Mouse (Mus musculus) mouse embryonic stem cell (cell line): ENCODE data around the gene 1700069L16Rik.

Experiments used
- in situ Hi-C, 2 experiments: fragments of 300-500 bp; cut with MboI; formaldehyde crosslinking; loops; 1 replicate in 1 of 2; 3 replicates in 1 of 2; pipeline ENCODE4 v1.14.3; 2019 to 2020; ENCODE audit warnings: low sequenced_read_pairs in 2 of 2, low pct_unique_long_range_greater_than_20kb in 1 of 2, mixed read lengths in 1 of 2; ENCODE audit not compliant: unreplicated experiment in 1 of 2

The 1700069L16Rik gene

GRCm38 (mm10) chr5:113735345-113736112 is 11.0 kb upstream of the 1700069L16Rik start, which contains the start of gene Ficd:
TSS of gene Ficd (plus strand) at chr5:113735803.
- in situ Hi-C loops = loop anchor here in 1 of 2 experiments (10.0 kb wide), 1 partner anchor 79 kb away; no protein-coding TSS in a partner anchor

- in situ Hi-C loops = loop anchor here in 1 of 2 experiments (10.0 kb wide), 1 partner anchor 80 kb away; no protein-coding TSS in a partner anchor
These were observed 10.4 kb upstream of the 1700069L16Rik start for GRCm38 (mm10) chr5:113735023-113735344.

- in situ Hi-C loops = loop anchor here in 1 of 2 experiments (5.0 to 10.0 kb wide), 3 partner anchors 80 to 367 kb away; no protein-coding TSS in a partner anchor
These were observed 9.8 kb upstream of the 1700069L16Rik start for GRCm38 (mm10) chr5:113734376-113734775.

GRCm38 (mm10) chr5:113732182-113732581 is 7.6 kb upstream of the 1700069L16Rik start:
- in situ Hi-C loops = loop anchor here in 1 of 2 experiments (5.0 to 10.0 kb wide), 3 partner anchors 83 to 365 kb away; no protein-coding TSS in a partner anchor

- in situ Hi-C loops = loop anchor here in 1 of 2 experiments (5.0 to 10.0 kb wide), 3 partner anchors 84 to 364 kb away; no protein-coding TSS in a partner anchor
These were observed 6.6 kb upstream of the 1700069L16Rik start for GRCm38 (mm10) chr5:113731174-113731573.

GRCm38 (mm10) chr5:113730641-113731121 is 6.1 kb upstream of the 1700069L16Rik start:
- in situ Hi-C loops = loop anchor here in 1 of 2 experiments (5.0 to 10.0 kb wide), 3 partner anchors 84 to 363 kb away; no protein-coding TSS in a partner anchor

- in situ Hi-C loops = loop anchor here in 1 of 2 experiments (5.0 to 10.0 kb wide), 2 partner anchors 256 to 354 kb away; no protein-coding TSS in a partner anchor
These were observed 4.1 kb upstream of the 1700069L16Rik start for GRCm38 (mm10) chr5:113728691-113729090.

GRCm38 (mm10) chr5:113728011-113728410 is 3.4 kb upstream of the 1700069L16Rik start:
- in situ Hi-C loops = loop anchor here in 1 of 2 experiments (5.0 to 10.0 kb wide), 2 partner anchors 256 to 353 kb away; no protein-coding TSS in a partner anchor

GRCm38 (mm10) chr5:113727238-113727637 is 2.7 kb upstream of the 1700069L16Rik start:
- in situ Hi-C loops = loop anchor here in 1 of 2 experiments (5.0 to 10.0 kb wide), 2 partner anchors 255 to 352 kb away; no protein-coding TSS in a partner anchor

- in situ Hi-C loops = loop anchor here in 1 of 2 experiments (5.0 to 10.0 kb wide), 2 partner anchors 254 to 352 kb away; no protein-coding TSS in a partner anchor
These were observed 2.0 kb upstream of the 1700069L16Rik start for GRCm38 (mm10) chr5:113726618-113727017.

- in situ Hi-C loops = loop anchor here in 1 of 2 experiments (5.0 to 10.0 kb wide), 2 partner anchors 253 to 351 kb away; no protein-coding TSS in a partner anchor
These were observed 845 bp upstream of the 1700069L16Rik start for GRCm38 (mm10) chr5:113725417-113725816.

- in situ Hi-C loops = loop anchor here (5.0 to 10.0 kb wide), 2 partner anchors 136 to 349 kb away; no protein-coding TSS in a partner anchor
These were observed 870 bp downstream of the 1700069L16Rik start for GRCm38 (mm10) chr5:113723567-113724237.

GRCm38 (mm10) chr5:113722224-113723013 is 2.2 kb downstream of the 1700069L16Rik start:
- in situ Hi-C loops = loop anchor here (5.0 to 10.0 kb wide), 2 partner anchors 135 to 348 kb away; no protein-coding TSS in a partner anchor

- in situ Hi-C loops = no loop called here
These were observed 5.3 kb downstream of the 1700069L16Rik start for GRCm38 (mm10) chr5:113719221-113719661.

GRCm38 (mm10) chr5:113716581-113717388 is 7.8 kb downstream of the 1700069L16Rik start:
- in situ Hi-C loops = no loop called here

- in situ Hi-C loops = no loop called here
These were observed 11.7 kb downstream of the 1700069L16Rik start for GRCm38 (mm10) chr5:113712861-113713260.
